Mouse (Mus musculus): ENCODE results near the gene Pkp4. TPM values are rescaled to one million over a fixed set of nuclear protein-coding genes. Genes with fewer than 3 reads are reported as not detected.

The Pkp4 gene
- polyA plus RNA-seq, 1 experiment from 2014 or later, result 14.8 TPM

DNA sequence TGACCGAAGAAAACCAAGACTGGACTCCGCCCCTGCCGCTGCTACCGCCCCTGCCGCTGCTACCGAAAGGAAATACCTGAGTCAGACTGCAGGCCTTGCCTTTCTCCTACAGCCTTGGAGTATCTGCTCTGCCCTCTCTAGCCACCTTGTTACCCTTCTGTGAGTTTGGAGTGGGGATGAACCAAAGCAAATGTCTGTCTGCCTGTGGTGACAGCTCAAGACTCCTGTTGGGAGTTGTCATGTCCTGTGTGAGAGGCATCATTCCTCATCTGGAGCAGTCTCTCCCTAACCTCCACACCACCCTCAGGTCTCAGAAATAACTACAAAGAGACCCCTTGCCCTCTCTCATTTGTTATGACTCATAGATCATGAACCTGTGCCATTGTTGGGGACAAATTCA is 122.3 kb downstream of the Pkp4 start:
- TF ChIP-seq CTCF (IDR thresholded peaks at IDR 0.05), result no peak
- TF ChIP-seq EP300 (IDR thresholded peaks at IDR 0.05), result no peak

DNA sequence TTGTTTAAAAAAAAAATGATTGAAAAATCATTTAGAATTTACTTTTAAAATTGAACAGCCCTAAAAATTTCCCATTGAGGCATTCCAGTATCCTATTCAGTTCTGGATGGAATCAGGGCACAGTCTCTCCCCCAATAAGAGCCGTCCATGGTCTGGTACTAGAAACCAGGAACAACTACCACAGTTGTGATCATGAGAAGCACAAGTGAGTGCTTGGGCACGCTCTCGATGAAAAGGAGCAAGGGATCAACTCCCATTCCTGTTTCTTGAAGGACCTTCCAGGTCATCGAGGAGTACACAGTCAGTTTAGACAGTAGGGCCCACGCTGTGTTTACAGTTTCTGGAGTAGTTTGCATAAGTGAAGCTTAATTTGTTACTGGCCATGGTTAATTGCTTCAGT is 123.6 kb downstream of the Pkp4 start:
- TF ChIP-seq CTCF (IDR thresholded peaks at IDR 0.05) (no peak), EP300 (IDR thresholded peaks at IDR 0.05) (no peak)
- DNase-seq (ENCODE audit: low spot score) (no peak), ATAC-seq (no peak)
- Histone ChIP-seq H3K4me3 (ENCODE audit: low read depth, low read length) (no peak overlapping the region), H3K36me3 (ENCODE audit: insufficient read depth, low read length) (no peaks in the 10 kb centered on the region), H3K4me2 (replicated peaks; ENCODE audit: low read depth, low read length) (no peak overlapping the region), H3K27me3 (replicated peaks; ENCODE audit: insufficient read depth, low read length) (no peaks in the 10 kb centered on the region), H3K27ac (ENCODE audit: low read length) (no peak overlapping the region), H3K9ac (replicated peaks; ENCODE audit: low read depth) (no peak overlapping the region), H3K9me3 (ENCODE audit: low read length) (no peaks in the 10 kb centered on the region), H3K4me1 (ENCODE audit: insufficient read depth, low read depth, low read length) (peaks cover 19% of the 10 kb centered on the region; the same call in 1 of the 2 replicates)
- 68% methylated on average over 5 of the region's 5 CpGs for WGBS

More for the DNA sequence above, 122.3 kb downstream of the Pkp4 start:
- peaks cover 19% of the 10 kb centered on the region; the same call in 1 of the 2 replicates for H3K4me1 ChIP-seq (ENCODE audit: insufficient read depth, low read depth, low read length)
- no peaks in the 10 kb centered on the region for H3K9me3 ChIP-seq (ENCODE audit: low read length)
- no peak overlapping the region for H3K27ac ChIP-seq (ENCODE audit: low read length)
- no peak overlapping the region for H3K4me2 ChIP-seq (replicated peaks; ENCODE audit: low read depth, low read length)
- 97% methylated on average over 6 of the region's 6 CpGs for WGBS
- H3K4me3 ChIP-seq (ENCODE audit: low read depth, low read length), result no peak overlapping the region
- H3K27me3 ChIP-seq (replicated peaks; ENCODE audit: insufficient read depth, low read length), result no peaks in the 10 kb centered on the region
- H3K9ac ChIP-seq (replicated peaks; ENCODE audit: low read depth), result no peak overlapping the region
- H3K36me3 ChIP-seq (ENCODE audit: insufficient read depth, low read length), result no peaks in the 10 kb centered on the region
- no peak for ATAC-seq
- DNase-seq (ENCODE audit: low spot score), result no peak

- ATAC-seq, result no peak
- H3K27me3 ChIP-seq (replicated peaks; ENCODE audit: insufficient read depth, low read length), result no peaks in the 10 kb centered on the region
- H3K9me3 ChIP-seq (ENCODE audit: low read length), result no peaks in the 10 kb centered on the region
- WGBS, result 62% methylated on average over 8 of the region's 8 CpGs
- no peaks in the 10 kb centered on the region for H3K36me3 ChIP-seq (ENCODE audit: insufficient read depth, low read length)
- H3K4me3 ChIP-seq (ENCODE audit: low read depth, low read length), result no peak overlapping the region
- TF ChIP-seq CTCF (IDR thresholded peaks at IDR 0.05), result no peak
- TF ChIP-seq EP300 (IDR thresholded peaks at IDR 0.05), result no peak
- no peak overlapping the region for H3K4me2 ChIP-seq (replicated peaks; ENCODE audit: low read depth, low read length)
- no peak overlapping the region for H3K9ac ChIP-seq (replicated peaks; ENCODE audit: low read depth)
- peak; percentile 36 for DNase-seq (ENCODE audit: low spot score)
- peaks cover 19% of the 10 kb centered on the region; the same call in 1 of the 2 replicates for H3K4me1 ChIP-seq (ENCODE audit: insufficient read depth, low read depth, low read length)
- peak overlapping the region; percentile 35 for H3K27ac ChIP-seq (ENCODE audit: low read length)
Observed at GRCm38 (mm10) chr2:59284734-59285490, 124.3 kb downstream of the Pkp4 start.

GRCm38 (mm10) chr2:59285581-59285980 is 124.9 kb downstream of the Pkp4 start:
- Histone ChIP-seq H3K9me3 (ENCODE audit: low read length) (no peaks in the 10 kb centered on the region), H3K4me1 (ENCODE audit: insufficient read depth, low read depth, low read length) (peaks cover 19% of the 10 kb centered on the region; the same call in 1 of the 2 replicates), H3K4me3 (ENCODE audit: low read depth, low read length) (no peak overlapping the region), H3K36me3 (ENCODE audit: insufficient read depth, low read length) (no peaks in the 10 kb centered on the region), H3K27ac (ENCODE audit: low read length) (peak overlapping the region; percentile 35; the same call in 1 of the 2 replicates), H3K4me2 (replicated peaks; ENCODE audit: low read depth, low read length) (no peak overlapping the region), H3K27me3 (replicated peaks; ENCODE audit: insufficient read depth, low read length) (no peaks in the 10 kb centered on the region), H3K9ac (replicated peaks; ENCODE audit: low read depth) (no peak overlapping the region)
- 30% methylated on average over 1 of the region's 1 CpGs for WGBS
- TF ChIP-seq EP300 (IDR thresholded peaks at IDR 0.05) (no peak), CTCF (IDR thresholded peaks at IDR 0.05) (no peak)
- DNase-seq (ENCODE audit: low spot score), result peak; percentile 51
- ATAC-seq, result peak; percentile 70

- H3K27ac ChIP-seq (ENCODE audit: low read length), result no peak overlapping the region; the same call in 1 of the 2 replicates
- H3K36me3 ChIP-seq (ENCODE audit: insufficient read depth, low read length), result no peaks in the 10 kb centered on the region
- DNase-seq (ENCODE audit: low spot score) (peak; percentile 89), ATAC-seq (peak; percentile 93)
- peak; percentile 95 for TF ChIP-seq EP300 (IDR thresholded peaks at IDR 0.05)
- TF ChIP-seq CTCF (IDR thresholded peaks at IDR 0.05), result 0 out of 2 replicates have a peak, but pooled peaks have one; percentile 11
- H3K4me1 ChIP-seq (ENCODE audit: insufficient read depth, low read depth, low read length), result peaks cover 19% of the 10 kb centered on the region; the same call in 1 of the 2 replicates
- H3K4me2 ChIP-seq (replicated peaks; ENCODE audit: low read depth, low read length), result no peak overlapping the region
- H3K27me3 ChIP-seq (replicated peaks; ENCODE audit: insufficient read depth, low read length), result no peaks in the 10 kb centered on the region
- H3K9ac ChIP-seq (replicated peaks; ENCODE audit: low read depth), result no peak overlapping the region
- 15% methylated on average over 9 of the region's 9 CpGs for WGBS
- H3K9me3 ChIP-seq (ENCODE audit: low read length), result no peaks in the 10 kb centered on the region
- no peak overlapping the region for H3K4me3 ChIP-seq (ENCODE audit: low read depth, low read length)
Observed at GRCm38 (mm10) chr2:59286247-59286646, 125.6 kb downstream of the Pkp4 start.

GRCm38 (mm10) chr2:59287630-59288029 is 127.0 kb downstream of the Pkp4 start:
- no peak for ATAC-seq

More at GRCm38 (mm10) chr2:59287630-59288029, 127.0 kb downstream of the Pkp4 start:
- TF ChIP-seq CTCF (IDR thresholded peaks at IDR 0.05) (no peak), EP300 (IDR thresholded peaks at IDR 0.05) (no peak)
- H3K36me3 ChIP-seq (ENCODE audit: insufficient read depth, low read length), result no peaks in the 10 kb centered on the region
- H3K27ac ChIP-seq (ENCODE audit: low read length), result no peak overlapping the region
- H3K4me3 ChIP-seq (ENCODE audit: low read depth, low read length), result no peak overlapping the region
- H3K9me3 ChIP-seq (ENCODE audit: low read length), result no peaks in the 10 kb centered on the region
- no peak overlapping the region for H3K4me2 ChIP-seq (replicated peaks; ENCODE audit: low read depth, low read length)
- peaks cover 19% of the 10 kb centered on the region; the same call in 1 of the 2 replicates for H3K4me1 ChIP-seq (ENCODE audit: insufficient read depth, low read depth, low read length)
- 79% methylated on average over 8 of the region's 8 CpGs for WGBS
- H3K27me3 ChIP-seq (replicated peaks; ENCODE audit: insufficient read depth, low read length), result no peaks in the 10 kb centered on the region
- no peak overlapping the region for H3K9ac ChIP-seq (replicated peaks; ENCODE audit: low read depth)
- no peak for DNase-seq (ENCODE audit: low spot score)
